Mouse (Mus musculus) spleen, adult 12 weeks (tissue): ENCODE results near the gene Gm17079.
"Not testable (repeated sequence)": the region's sequence is repeated elsewhere in the genome, so short reads cannot be mapped to it uniquely, and the experiment has no call there.

Source experiments
- DNase-seq: peaks from one replicate; pipeline ENCODE4 v3.0.0; 2022; ENCODE audit warnings: low spot score

Gm17079 gene

DNA sequence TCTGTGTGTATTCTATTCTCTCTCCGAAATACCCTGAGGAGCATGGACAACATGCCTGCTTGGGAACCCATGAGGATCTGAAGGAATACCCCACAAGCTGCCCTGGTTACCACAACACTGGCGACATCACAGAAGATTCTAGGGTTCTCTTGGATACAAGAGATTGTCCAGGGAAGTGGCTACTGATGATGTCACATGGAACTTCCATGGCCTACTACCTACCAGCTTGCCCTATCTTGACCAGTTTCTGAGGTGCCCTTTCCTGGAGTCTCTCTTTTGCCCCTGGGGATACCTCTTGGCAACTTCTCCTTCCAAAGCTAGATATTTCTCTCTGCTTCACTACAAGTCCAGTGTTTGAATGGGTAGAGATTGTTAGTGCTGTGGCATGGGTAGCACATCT is at the start of gene Gm17079:
Gene Gm17079, minus strand, starts transcription at position 101 of the 400 bp plus-strand sequence.
- not testable (repeated sequence) for DNase-seq

DNA sequence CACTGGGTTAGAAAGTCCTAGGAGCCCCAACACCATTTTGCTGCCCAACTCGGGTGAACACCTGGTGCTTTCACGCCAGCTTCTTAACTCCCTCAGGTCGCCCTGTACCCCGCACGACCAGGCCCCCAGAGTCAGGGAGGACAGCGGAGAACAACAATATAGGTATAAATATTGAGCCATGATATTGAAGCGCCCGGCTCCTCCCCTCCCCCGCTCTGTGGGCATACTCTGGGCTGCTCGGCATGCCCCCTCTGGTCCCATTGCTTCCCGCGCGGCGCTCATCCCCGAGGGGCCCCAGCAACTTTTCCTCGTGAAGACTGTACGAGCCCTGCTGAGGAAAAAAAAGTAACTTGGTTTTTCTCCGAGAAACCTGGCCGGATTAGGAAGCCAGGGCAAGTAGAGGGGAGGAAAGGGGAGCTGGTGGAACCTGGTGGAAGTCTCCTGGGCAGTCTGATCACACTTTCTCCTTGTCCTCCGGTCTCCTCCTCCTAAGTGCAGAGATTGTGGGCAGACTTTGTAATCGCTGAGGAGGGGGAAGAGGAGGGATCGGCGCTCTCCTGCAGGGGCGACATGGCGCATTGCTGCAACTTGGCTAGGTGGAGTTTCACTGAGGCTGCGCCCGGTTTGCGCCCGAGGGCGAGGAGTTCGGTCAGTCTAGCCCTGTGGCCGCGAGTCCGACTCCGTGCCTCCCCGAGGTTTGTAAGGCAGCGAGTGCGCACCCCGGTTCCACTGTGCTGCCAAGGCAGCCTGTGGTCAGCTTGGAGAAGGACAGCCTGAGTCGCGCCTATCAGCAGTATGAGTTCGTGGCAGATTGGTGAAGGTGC is 45.3 kb upstream of the Gm17079 start:
- no peak for DNase-seq

DNA sequence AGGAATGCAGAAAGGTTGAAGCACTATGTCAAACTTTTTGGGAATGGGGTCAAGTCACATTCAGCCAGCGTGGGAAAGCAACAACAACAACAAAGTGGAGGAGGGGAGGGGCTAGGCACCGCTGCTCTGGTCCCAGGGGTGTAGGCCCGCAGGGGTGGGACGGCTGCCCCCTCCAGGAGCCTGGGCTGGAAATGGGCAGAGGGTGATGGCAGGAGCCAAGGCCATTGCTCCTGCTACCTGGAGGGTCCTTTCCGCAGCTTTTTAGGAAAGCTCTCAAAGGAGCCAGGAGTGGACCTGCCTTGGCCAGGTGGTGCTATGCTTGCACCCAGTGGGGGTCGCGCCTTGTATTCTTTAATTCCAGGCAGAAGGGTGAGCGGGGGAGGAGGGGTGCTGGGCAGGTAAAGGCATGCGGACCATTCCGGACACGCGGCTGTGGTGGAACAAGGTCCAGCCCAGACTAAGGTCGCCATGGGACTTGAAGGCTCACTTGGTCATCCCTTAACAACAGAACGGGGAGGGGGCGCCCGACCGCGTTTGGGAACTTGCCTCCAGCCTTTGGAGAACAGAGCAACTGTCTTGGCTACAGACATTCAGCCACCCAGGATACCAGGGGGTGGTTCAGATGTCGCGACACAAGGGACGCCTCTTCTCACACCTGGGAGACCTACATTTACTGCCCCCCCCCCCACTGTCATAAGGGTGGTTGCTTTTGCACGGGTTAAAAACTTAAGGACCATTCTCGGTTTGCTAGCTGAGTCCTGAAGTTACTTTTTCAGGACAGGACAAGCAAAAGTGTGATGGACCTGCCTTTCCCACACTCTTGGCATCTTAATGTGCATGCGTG is 44.1 kb upstream of the Gm17079 start:
- no peak for DNase-seq

DNA sequence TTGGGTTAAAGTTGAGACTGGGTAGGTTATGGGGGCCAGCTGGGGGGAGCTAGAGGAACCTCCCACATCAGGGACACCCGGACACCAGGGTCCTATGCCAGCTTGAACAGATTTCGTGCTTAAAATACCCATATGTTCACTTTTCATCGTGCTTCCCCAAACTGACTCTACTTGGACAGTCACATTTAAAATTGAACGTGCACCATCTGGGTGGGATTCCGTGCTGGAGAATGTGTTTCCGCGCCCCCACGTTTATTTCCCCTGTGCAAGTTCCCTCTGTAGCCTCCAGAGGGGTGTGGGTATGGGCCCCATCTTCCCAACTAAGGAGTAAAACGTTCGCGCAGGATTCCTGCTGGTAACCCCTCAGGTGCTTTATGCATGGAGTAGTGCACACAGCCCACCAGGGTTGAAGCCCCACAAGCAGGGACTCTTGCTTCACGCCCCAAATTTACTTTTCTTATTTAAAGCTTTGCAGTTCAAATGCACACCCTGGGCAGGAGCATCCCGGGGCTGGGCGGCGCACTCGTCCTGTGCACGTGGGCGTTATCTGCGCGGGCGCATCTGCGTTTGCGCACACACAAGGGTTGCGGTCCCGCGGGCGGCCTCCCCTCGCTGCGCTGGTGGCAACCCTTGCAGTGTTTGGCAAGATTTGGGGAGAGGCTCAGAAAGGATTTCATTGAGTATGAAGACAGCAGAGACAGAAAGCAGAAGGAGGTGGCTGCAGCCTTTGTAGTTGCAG is 43.3 kb upstream of the Gm17079 start:
- DNase-seq, result no peak

- no peak for DNase-seq
These were observed 42.7 kb upstream of the Gm17079 start for GRCm38 (mm10) chr14:51737967-51738366.

DNA sequence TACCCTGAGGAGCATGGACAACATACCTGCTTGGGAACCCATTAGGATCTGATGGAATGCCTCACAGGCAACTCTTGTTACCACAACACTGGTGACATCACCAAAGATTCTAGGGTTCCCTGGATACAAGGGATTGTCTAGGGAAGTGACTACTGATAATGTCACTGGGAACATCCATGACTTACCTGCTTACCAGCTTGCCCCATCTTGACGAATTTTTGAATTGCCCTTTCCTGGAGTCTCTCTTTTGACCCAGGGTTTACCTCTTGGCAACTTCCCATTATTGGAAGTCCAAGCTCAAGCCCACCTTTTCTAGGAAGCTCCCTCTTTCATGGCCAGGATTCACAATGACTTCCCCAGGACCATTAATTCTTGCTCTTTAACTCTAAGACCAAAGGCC is 21.8 kb upstream of the Gm17079 start, which contains the start of gene Gm5800:
Gene Gm5800, minus strand, starts transcription at position 101 of the 400 bp plus-strand sequence.
- DNase-seq, result no peak

- DNase-seq, result no peak
These were observed 18.0 kb downstream of the Gm17079 start for GRCm38 (mm10) chr14:51677269-51677668.
